Mouse (Mus musculus): ENCODE results near the gene Gps2.

The Gps2 gene

DNA sequence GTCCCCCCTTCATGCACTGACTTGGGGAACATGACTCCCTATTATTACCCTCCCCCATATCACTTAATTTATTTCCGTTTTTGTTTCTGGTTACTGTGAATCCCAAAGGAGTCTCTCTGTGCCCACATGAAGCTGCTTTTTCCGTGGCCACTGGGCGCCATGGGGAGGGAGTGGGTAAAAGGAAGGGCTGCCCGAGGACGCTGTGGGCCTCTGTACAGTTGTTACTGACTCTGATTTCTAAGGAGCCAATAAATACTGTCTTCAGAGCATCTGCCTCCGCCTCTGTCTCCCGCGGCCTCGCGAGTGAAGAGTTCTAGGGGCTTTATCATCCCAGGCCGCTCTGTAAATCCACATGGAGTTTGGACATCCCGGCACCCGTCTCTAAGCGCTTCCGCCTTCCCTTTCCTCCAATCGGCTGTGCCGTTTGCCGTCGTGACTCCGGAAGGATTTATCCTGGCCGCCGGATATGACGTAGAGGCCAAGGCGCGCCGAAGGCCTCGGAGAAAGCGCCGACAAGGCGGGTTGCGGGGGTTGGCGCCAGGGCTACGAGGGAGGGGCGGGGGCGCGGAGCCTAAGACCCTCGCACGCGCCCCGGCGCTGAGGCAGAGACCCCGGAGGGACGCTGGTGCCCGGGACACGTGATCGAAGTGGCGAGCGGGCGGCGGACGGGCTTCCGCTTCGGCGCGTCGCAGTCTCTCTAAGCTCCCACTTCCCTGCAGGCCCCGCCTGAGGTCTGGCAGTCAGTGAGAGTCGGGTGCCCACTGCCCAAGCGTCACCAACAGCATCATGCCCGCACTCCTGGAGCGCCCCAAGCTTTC is at the start of gene Gps2:
Gene Gps2, plus strand, starts transcription at position 335 of the 818 bp plus-strand sequence.
- peak; percentile 99 for DNase-seq (ENCODE audit: low read depth, low spot score)

DNA sequence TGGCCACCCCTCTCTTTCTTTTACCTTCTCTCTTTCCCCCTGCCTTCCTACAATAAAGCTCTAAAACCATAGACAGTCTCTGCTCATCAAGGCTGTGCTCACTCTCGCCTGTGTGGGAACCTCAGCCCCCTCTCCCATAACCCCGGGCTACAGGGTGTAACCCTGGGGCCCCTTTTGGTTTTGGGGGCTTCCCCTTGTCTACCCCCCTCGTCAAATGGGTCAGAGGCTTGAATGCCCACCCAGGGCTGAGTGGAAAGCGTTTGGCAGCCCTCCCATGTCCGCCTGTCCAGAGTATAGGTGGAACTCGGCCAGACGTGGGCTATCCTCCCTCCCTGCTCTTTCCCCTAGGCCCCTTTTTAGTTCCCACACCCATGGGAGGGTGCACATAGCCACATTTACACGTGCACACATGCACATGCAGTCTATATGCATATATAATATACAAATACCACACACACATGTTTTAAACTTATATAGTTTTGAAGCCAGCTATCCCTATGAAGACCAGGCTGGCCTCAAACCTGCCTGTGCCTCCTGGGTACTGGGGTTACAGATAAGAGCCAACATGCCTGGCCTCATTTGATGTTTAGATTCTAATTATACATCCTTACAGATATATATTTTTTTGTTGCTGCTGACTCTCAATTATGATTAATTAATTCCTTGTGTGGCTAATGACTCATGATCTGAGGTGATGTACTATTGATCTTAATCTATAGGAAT is 49.4 kb upstream of the Gps2 start:
- no peak for DNase-seq (ENCODE audit: low read depth, low spot score)

DNA sequence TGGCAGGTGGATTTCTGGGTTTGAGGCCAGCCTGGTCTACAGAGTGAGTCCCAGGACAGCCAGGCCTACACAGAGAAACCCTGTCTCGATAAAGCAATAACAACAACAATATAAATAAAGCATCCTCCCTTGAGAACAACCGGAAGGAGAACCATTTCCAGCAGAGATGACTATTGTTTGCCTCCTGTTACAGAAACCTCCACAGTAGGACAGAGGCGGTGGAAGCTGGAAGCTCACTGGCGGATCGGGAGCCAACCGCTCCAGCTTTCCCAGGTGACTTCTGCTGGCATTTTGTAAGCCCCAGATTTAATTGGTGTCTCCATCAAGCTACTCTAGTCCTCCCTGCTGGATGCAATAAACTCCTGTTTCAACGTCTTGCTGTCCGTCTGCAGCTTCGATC is 48.1 kb upstream of the Gps2 start:
- DNase-seq (ENCODE audit: low read depth, low spot score): no peak

DNA sequence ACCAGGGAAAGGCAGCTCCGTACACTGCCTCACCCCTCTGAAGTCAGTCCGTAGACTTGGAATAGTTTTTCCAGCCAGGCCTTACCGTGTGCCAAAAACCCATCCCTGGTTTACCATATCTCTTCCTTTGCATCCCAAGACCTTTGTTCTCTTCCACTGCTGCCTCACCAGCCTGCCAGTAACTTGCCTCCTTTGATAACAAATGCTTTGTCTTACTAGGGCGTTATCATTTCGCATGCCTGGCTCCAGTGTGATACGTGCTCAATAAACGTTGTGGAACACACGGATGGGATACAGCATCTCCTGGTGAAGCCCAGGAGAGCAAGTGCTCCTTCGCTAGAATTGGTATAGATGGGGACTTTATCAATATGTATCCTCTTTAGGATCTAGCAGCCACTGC is 46.4 kb upstream of the Gps2 start:
- DNase-seq (ENCODE audit: low read depth, low spot score): no peak

DNA sequence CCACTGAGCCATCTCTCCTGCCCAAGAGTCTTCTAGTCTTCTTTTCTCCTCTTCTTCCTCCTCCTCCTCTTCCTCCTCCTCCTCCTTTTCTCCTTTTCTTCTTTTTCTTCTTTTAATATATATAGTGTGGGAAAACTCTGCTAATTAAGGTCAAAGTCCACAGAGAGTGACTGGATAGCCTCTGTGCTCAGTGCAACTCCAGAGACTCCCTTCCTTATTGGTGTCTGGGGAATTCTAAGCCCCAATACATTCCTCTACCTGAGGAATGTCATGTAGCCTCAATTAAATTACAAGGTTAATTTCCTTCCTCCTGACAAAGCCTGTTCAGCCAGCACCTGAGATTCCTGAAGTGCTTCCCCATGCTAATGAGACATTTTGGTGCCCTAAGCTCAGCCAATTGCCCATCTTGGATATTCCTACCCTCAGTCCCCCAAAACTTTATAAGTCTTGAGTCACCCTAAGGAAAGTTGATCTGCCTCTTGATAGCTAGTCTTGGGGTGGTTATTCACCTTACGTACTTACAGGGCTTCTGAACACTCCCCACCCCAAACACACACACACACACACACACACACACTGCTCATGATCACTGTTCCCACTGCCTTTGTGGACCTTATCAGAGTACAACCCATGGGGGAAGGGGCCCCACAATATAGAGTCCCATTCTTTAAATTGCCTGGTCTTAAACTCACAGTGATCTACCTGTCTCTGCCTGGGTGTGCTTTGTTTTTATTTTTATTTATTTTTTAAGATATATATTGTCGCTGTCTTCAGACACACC is 43.2 kb upstream of the Gps2 start:
- DNase-seq (ENCODE audit: low read depth, low spot score): no peak

DNA sequence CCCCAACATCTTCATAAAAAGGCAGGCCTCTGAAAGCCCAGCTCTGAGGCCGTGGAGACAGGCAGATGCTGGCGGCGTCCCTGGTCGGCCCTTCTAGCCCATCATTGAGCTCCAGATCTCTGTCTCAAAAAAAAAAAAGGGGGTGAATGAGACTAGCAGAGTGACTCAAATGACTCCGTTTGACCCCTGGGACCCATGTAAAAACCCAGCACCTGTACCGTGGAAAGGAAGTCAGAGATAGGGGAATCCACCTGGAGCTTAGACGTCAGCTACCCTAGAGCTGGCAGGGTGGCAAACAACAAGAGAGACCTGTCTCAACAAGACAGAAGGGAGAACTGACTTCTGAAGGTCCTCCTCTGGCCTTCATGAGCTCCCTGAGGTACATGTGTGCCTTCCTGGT is 41.9 kb upstream of the Gps2 start:
- no peak for DNase-seq (ENCODE audit: low read depth, low spot score)

DNA sequence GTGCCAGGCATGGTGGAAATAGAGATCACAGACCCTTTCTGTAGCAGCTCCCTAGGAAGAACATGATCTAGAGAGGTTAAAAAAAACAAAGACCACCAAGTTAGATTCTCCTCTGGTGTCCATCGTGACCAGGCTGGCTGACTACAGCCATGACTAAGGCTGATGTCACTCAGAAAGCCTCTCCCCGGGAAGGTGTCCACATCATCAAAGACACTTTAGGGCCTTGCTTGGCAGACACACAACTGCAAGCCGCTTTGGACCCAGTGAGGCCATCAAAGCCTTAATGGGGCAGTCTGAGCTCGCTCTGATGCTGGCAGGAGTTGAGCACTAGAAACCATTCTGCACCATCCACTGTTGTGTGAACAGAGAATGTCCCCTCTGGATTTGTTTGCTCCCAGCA is 41.2 kb upstream of the Gps2 start:
- DNase-seq (ENCODE audit: low read depth, low spot score): no peak

DNA sequence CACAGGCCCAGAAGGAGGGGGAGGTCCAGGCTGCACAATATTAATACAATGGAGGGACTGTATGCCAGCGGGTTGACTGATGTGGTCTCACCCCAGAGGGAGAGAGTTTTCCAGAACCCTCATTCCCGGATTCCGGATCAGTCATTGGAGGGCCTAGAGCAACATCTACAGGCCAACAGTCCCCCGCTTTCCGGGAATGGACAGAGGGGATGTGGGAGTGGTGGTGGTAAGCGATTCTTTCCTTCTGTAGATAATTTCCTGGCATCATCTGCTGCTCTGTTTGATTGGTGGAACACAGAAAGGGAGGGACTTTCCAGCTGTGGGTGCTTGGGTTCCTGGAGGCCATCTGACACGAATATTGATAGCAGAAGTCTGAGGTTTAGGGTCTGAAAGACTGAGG is 37.5 kb upstream of the Gps2 start:
- peak; percentile 57 for DNase-seq (ENCODE audit: low read depth, low spot score)

DNA sequence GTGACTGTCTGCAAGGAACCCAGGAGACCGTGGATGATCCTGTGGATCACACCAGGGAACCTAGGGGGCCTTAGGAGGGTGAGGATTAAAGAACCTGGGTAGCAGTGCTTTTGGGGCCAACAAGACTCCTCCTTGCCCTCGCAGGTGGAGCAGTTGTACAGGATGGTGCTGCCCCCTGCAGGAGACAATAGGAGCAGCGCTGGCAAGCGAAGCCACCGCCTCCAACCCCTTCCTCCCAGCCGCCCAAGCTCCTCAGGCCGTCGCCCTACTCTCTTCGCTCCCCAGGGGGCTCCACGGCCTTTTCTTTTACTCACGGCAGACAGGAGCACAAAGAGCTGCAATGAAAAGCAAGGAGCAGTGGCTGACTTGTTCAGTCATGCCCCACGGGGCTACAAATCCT is 36.8 kb upstream of the Gps2 start:
- DNase-seq (ENCODE audit: low read depth, low spot score): peak; percentile 86

DNA sequence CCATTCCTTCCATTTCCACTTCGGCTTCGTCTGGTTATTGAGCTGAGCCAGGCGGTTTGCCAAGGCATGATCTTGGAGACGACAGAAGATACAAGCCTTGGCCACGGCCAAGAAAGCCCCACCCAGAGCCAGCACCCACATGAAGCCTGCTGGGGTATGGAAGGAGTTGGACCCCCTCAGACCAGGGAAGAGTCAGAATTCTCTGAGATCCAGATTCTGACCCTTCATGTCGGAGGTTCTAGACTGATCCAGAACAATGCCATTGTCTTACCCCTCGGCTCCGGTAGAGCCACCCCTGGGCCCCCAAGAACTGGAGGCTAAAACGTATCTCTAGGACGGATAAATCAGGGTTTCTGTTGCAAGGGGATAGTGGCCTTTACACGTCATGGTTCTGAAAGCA is 35.8 kb upstream of the Gps2 start, which contains the start of gene Tmem95:
Gene Tmem95, minus strand, starts transcription at position 141 of the 400 bp plus-strand sequence.
- no peak for DNase-seq (ENCODE audit: low read depth, low spot score)

DNA sequence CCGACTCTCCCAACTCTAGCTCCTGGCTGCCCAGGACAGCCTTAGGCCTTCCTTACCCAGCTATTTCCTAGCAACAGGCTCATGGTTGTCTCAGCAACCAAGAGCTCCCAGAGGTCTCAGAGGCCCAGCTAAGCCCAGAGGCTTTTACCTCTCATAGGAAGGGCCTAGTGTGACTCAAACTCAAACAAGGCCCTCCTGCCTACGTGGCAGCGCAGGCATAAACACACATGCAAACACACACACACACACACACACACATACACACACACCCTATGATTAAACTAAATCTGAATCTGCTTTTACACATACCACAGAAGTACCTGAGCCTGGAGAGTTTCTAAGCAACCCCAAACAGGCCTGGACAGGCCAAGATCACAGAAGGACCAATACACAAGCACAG is 35.3 kb upstream of the Gps2 start:
- DNase-seq (ENCODE audit: low read depth, low spot score): peak; percentile 13

DNA sequence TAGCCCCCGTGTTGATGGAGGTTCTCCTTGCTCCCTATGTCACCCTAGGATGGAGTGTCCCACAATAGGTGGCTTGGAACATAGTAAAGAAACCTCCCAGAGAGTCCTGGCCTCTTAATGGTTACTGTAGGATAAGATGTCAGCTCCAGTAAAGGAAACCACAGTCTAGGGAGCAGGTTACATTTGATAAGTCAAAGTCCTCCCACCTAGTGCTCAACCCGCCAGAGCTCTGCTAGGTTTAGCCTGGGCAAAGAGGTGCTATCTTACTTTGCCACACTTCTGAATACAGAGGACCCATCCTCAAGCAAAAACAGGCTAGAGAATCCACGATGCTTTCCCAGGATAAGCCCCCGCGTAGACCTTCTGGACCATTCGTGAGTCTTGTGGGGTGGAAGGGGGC is 34.7 kb upstream of the Gps2 start:
- DNase-seq (ENCODE audit: low read depth, low spot score): no peak

DNA sequence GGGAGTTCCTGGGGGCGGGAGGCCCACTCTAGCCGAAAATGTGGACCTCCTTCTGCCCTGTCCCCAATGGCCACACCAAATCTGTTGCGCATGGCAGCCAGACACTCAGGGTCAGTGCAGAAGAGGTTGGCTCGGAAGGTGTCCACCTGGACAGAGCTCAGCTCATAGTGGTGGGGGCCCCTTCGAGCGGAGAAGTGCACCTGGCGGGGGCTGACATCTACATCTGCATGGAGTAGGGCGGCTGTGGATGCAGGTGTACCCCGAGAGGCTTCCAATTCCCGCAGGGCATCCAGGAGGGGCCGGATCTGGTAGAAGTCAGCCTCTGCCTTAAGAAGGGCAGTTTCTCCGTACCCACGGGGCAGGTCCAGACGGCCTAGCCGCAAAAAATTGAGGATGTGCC is 34.0 kb upstream of the Gps2 start:
- DNase-seq (ENCODE audit: low read depth, low spot score): no peak

DNA sequence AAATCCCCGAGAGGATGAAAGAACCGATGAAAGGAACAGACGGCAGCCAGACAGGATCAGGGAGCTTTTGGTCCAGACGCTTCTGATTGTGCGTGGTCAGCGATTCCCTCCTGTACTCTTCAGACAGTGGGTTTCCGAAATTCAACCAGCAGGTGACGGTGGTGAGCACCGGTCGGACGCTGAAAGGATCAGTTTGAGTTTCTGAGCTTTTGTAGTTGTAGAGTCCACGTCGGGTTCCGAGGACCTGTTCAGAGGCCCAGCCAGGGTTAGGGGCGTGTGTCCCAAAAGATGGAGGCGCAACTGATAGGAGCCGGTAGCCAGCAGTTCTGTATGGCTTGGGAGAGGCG is 33.2 kb upstream of the Gps2 start:
- peak; percentile 67 for DNase-seq (ENCODE audit: low read depth, low spot score)

DNA sequence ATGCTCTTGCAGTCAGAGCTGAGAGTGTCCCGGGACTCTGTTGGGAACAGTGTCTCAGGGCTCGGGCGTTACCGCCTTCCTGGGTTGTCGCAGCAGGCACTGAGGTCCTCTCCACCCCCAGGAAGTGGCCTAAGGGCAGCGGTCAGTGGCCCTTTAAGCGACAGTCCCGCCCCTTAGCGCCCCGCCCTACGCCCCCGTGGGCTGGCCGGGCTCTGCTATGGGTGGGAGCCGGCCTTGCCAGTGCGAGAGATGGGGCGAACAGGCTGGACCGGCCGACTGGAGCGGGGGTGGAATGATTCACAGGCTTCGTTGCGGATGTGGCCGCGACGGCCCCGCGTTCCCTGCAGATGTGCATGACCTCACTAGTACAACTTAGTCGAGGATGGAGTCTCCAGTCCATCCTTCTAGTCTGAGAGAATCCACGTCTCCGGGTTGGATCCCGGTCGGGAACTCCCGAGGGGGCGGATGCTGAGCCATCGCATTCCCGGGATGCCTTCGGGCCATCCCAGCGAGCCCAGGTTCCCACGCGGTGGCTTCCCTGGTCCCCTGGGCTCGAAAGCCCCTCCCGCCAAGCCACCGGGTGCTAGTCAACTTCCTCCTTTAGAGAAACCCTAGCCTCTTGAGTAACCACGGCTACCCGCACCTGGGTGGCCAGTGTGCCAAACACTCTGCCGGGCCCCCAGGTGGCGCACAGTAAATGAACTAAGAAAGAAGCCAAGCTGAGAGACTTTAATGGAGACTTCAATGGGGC is 32.7 kb upstream of the Gps2 start, which contains the start of gene Kctd11:
Gene Kctd11, minus strand, starts transcription at position 554 of the 751 bp plus-strand sequence.
- peak; percentile 83 for DNase-seq (ENCODE audit: low read depth, low spot score)

DNA sequence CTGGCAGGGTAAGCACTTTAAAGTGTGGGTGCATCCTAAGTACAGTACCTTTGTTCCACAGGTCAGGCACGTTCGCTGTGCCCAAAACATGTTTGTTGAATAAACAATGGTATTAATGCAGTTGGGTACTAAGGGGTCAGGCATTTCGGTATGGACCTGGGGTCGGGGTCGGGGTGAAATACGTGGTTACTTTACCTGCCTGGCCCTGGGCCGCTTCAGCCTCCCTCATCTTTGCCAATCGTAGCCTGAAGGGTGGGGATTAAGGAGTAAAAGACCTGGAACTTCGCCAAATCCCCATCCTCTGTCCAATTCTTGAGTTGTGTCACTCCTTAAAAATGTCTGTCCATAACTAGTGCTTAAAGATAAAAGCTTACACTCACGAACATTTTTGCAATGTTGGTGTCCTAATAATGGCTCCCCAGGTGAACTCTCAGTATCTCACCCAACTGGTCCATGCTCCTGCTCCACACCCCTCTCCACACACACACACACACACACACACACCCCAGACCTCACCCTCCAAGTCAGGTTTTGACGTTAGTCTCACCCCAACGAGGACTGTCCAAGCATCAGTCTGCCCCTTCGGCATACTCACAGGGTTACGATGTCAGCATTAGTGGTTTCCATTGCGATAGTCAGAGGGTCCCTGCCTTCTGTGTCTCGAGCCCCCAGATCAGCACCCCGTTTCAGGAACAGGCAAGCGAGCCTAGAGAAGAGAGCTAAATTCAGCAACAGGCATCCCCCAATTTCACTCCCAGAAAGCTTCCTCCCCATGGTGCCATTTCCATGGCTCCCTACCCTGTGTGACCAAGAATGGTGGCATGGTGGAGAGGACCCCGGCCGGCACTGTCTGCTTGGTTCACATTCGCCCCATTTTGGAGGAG is 31.7 kb upstream of the Gps2 start:
- DNase-seq (ENCODE audit: low read depth, low spot score): no peak

DNA sequence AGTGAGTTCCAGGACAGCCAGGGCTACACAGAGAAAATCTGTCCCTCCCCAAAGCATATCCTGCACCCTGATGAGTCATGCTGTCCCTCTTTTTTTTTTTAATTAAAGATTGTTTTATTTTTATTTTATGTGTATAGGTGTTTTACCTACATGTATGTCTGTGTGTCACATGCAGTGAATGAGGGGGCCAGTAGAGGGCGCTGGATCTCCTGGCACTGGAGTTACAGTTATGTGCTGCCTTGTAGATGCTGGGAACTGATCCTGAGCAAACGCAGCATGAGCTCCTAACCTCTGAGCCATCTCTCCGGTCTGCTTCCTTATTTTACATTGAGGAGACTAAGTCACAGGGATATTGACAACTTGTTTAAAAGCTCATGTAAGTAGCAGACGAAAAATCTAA is 30.6 kb upstream of the Gps2 start:
- peak; percentile 31 for DNase-seq (ENCODE audit: low read depth, low spot score)

DNA sequence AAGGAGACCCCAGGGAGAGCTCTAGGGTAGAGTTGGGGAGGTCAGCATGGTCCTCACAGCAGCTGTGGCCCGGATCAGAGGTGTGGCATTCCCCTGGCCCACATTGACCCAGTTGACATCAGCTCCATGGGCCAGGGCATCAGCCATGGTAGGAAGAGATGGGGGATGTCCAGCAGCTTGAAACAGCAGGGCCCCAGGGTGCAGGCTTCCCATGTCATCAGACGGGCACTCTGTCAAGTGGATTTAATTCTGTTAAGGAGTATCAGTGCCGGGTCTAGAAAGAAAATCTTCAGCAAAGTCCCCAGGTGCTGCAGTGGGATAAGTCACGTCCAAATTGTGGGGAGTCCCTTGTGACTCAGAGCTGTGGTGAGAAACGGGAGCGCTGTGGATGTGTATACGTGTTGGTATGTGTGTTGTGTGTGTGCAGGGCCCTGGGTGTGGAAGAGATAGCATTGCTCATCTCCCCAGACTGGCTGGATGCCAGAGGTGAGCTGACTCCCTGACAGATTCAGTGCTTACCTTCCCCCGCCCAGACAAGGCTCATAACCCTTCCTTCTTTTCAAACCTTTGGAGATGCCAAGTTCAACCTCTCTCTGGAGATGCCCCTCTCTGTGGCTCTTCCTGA is 30.0 kb upstream of the Gps2 start:
- DNase-seq (ENCODE audit: low read depth, low spot score): no peak

DNA sequence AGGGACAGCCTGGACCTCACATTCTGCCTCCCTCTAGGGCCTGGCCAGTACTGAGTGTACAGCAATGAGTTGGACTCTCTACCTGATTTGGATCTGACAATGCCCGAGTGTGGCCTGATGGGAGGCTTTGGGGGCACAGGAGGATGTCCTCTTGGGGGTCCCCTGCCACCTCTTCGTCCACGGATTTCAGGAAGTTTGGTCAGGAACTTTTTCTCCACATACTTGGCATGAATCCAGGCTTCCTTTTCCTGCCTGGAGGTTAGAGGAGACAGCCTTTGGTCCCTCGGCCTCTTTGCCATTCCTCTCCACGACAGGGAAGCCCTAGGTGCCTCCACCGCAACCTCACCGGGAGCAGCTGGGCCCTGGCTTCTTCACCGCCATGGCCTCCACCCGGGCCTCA is 29.4 kb upstream of the Gps2 start:
- DNase-seq (ENCODE audit: low read depth, low spot score): no peak

DNA sequence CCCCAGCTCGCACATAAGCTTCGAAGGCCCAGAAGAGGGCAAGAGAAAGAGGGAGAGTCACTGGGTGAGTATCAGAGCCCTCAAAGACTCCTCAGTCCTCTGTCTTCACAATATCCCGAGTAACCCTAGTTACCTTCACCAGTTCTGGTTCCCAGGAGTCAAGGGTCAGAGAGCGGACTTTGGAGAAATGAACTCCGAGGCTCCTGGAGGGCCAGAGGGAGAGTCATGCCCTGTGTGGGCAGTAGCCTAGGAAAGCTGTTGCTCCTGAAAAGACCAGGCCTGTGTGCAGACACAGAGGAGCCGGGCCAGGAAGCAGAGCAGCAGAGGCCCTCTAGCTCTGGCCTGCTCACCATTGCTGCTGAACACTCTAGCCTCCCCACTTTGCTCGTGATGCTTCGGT is 29.0 kb upstream of the Gps2 start:
- DNase-seq (ENCODE audit: low read depth, low spot score): no peak

All from brain, adult 2 months (tissue).